Mouse (Mus musculus): ENCODE results near the gene Plekhm1.
A peak's percentile ranks its signal among the peaks of the same experiment; 100 is the strongest.

Gene Plekhm1

GRCm38 (mm10) chr11:103394025-103394424 lies 18.5 kb downstream of the Plekhm1 start:
- peak; percentile 68 for DNase-seq

GRCm38 (mm10) chr11:103387870-103388526 lies 24.5 kb downstream of the Plekhm1 start:
- DNase-seq, result no peak

- DNase-seq, result no peak
Observed at GRCm38 (mm10) chr11:103386827-103387226, 25.7 kb downstream of the Plekhm1 start.

GRCm38 (mm10) chr11:103381956-103382613 lies 30.4 kb downstream of the Plekhm1 start:
- peak; percentile 99 for DNase-seq

GRCm38 (mm10) chr11:103381505-103381904 lies 31.0 kb downstream of the Plekhm1 start:
- DNase-seq, result no peak

- no peak for DNase-seq
Observed at GRCm38 (mm10) chr11:103380460-103380859, 32.0 kb downstream of the Plekhm1 start.

GRCm38 (mm10) chr11:103378341-103378740 lies 34.1 kb downstream of the Plekhm1 start:
- DNase-seq, result no peak

- no peak for DNase-seq
Observed at GRCm38 (mm10) chr11:103375772-103376171, 36.7 kb downstream of the Plekhm1 start.

- DNase-seq, result peak; percentile 94
Observed at GRCm38 (mm10) chr11:103375258-103375657, 37.2 kb downstream of the Plekhm1 start.

GRCm38 (mm10) chr11:103373922-103374321 lies 38.6 kb downstream of the Plekhm1 start:
- no peak for DNase-seq

- no peak for DNase-seq
Observed at GRCm38 (mm10) chr11:103372561-103372960, 39.9 kb downstream of the Plekhm1 start.

GRCm38 (mm10) chr11:103372068-103372467 lies 40.4 kb downstream of the Plekhm1 start:
- DNase-seq, result peak; percentile 95

GRCm38 (mm10) chr11:103371222-103371539 lies 41.3 kb downstream of the Plekhm1 start:
- DNase-seq, result peak; percentile 99

- peak; percentile 93 for DNase-seq
Observed at GRCm38 (mm10) chr11:103370397-103371221, 41.9 kb downstream of the Plekhm1 start.

- DNase-seq, result peak; percentile 89
Observed at GRCm38 (mm10) chr11:103365530-103365929, 47.0 kb downstream of the Plekhm1 start.

GRCm38 (mm10) chr11:103365022-103365421 lies 47.5 kb downstream of the Plekhm1 start:
- DNase-seq, result no peak

- peak; percentile 93 for DNase-seq
Observed at GRCm38 (mm10) chr11:103364335-103364734, 48.2 kb downstream of the Plekhm1 start.

- DNase-seq, result peak; percentile 99
Observed at GRCm38 (mm10) chr11:103363214-103364148, 49.0 kb downstream of the Plekhm1 start, which contains the start of gene Arhgap27. Gene Arhgap27, minus strand, starts transcription at chr11:103363692.

- DNase-seq, result peak; percentile 94
Observed at GRCm38 (mm10) chr11:103362521-103363181, 49.8 kb downstream of the Plekhm1 start.

- peak; percentile 95 for DNase-seq
Observed at GRCm38 (mm10) chr11:103362054-103362432, 50.4 kb downstream of the Plekhm1 start.

- peak; percentile 93 for DNase-seq
Observed at GRCm38 (mm10) chr11:103361396-103362053, 51.0 kb downstream of the Plekhm1 start.

All from heart, adult 11 months (tissue).